Mouse (Mus musculus) urinary bladder, postnatal 10 days (tissue): ENCODE data around the gene Vsnl1.

ENCODE experiments used
- DNase-seq: peaks from one replicate; pipeline ENCODE4 v3.0.0; 2022; ENCODE audit warnings: low spot score

Gene Vsnl1

DNA sequence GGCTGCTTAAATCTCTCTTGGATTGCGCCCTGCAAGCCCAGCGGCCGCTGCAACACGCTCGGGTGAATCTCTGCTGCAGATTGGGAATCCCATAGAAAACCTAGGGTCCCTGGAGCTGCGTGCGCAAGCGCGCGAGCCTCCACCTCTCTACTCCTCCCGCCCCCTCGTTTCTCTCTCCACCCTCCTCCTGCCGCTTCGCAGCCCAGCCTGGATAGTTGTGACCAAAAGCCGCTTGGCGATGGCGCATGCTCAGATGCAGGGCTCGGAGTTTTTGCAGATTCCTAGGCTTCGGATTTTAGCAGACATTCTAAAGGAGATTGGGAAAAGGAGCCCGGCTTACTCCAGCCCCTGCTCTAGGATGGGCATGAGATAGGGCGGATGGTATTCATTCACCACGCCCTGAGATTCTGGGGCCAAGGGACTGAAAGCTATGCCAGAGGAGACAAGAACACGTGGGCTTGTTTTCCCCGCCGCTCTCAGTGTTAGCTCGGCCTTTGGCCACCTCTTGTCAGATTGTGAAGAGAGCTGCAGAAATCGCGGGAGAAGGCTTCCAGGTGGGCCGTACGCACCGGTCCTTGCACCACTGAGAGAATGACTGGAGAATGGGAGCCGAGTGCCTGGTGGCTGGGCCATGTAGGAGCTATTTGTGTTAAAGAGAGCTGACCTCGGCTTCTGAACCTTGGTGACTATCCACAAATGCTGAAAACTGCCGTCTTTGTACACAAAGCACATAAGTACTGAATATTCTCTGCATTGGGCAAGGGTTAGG, at the start of gene Vsnl1:
Vsnl1 (minus strand) TSS at position 117 of the 769 bp plus-strand sequence.
- DNase-seq: no peak

DNA sequence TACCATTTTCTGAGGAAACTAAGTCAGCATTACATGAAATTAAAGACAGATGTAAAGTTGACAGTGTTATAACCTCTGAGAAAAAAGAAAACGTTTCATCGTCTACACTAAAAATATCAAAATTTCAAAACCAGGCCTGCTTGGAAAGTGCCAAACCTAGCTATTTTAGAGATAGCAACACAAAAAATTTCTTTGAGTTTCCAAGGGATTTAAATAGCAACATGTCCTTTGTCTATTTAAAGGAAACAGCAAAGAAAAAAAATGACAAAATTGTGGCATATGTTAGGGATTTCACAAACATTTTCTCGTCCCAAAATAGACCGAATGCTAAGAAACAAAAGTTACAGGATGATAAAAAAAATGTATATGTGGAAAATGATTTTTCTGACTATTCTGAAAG, 20.2 kb upstream of the Vsnl1 start:
- no peak for DNase-seq

DNA sequence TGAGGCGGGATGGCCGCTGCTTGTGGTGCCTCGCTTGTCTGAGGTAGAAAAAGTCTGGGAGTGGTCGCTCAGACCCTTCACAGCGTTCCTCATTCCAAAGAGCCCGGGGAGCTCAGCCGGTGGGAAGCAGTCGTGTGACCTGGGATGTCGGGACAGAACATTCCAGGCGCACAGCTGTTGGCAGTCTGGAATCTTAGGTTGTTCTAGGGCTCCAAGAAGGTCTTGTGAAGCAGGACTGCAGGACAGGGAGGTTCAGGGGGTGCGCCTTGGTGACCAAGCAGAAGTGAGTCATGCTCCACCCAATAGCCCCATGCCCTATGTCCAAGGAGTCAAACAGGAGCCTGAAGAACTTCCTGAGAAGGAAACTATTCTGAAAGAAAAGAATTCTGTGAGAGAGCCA, 19.8 kb upstream of the Vsnl1 start:
- DNase-seq: no peak

DNA sequence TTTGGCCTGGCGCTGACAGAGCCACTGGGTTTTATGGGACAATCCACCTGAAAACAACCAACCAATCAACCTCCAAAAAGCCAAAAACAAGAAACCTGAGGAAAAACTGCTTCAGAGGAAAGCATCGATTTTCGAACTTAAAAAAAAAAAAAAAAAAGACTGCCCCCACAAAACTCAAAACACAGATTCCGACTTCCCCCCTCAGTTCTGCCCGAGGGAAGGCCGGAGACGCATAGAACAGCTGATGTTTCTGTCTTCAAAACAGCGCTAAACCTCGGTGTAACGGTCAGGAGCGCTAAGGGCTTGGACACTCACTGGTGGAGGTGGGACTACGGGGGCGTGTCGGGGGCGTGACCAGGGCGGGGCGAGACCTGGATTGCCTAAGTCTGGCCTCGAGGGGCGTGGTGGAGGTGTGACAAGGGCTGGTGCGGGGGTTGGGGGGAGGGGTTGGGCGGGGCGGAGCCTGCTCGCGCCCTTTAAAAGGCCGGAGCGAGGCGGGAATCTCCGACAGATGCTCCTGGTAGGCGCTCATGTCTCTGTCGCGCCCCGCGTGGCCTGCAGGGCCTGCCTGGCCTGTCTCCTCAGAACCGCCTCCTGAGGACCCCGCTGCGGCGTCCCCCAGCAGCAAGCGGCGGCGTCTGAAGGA, 19.3 kb upstream of the Vsnl1 start, which contains the start of gene Rad51ap2:
Rad51ap2 (plus strand) TSS at position 531 of the 646 bp plus-strand sequence.
- peak; percentile 59 for DNase-seq

DNA sequence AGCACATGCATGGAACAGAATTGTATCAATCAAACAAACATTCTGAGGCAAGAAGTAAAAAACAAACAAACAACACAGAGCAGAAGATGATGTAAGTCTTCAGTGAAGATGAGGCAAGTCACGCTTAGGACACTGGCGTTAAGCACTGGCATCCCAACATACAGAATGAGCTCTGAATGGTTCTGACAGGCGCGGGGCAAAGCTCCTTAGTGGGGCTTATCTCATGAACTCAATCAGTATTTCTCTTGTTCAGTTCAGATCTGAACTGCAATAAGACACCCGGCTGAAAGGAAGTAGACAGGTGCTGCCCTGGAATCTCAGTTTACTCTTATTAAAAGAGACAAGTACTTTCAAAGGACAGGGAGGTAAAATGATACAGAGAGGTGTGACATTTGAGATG, 17.7 kb upstream of the Vsnl1 start:
- no peak for DNase-seq

DNA sequence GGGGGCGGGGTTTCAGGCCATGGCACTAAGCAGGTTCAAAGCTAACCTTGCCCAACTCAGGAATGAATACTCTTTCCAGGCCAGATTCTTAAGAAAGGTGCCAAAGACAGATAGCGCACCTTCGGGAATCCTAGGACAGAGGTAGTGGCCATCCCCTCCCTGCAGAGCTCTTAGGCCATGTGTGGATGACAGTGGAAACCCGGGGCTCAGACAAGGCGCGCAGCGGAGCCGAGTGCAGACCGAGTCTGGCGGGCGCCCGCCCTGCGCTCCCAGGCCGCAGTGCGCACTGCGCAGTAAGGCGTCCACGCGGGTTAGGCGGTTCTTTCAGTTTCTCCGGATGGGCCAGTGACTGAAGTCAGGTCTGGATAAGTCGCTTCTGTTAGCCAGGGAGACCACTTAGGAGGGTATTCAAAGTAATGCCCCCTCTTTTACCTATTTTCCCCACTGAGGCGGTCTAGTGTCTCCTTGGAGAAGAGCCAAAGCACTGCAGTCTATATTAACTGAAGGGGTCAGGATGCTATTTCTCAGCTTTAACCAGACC, 1.6 kb upstream of the Vsnl1 start:
- no peak for DNase-seq

DNA sequence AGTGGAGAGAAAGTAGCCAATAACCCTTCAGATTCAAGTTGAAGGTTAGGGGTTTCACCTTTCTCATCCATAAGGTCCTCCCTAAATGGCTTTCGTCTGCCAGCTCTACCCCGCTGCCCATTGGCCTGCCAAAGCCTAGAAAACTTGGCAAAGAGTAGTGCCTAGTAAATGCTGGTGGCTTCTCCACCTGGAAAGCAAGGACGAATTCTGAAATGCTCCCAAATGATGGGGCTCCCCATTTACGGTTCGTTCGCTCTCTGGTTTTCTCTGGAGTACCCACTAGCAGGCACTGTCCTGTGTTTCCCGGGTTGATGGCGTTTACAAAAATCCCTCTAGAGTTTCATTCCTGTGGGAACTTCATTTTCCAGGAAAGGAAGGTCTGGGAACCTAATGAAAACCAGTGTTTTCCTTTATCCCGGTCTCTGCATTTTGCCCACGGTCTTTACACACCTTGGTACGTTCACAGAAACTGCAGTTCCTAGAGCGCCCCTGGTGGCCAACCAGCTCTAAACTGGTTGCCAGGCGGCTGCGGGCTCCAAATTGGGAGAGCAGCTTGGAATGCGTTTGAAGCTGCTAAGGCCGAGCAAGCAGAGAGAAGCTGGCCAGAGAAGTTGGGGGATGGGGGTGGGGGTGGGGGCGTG, 973 bp upstream of the Vsnl1 start:
- peak; percentile 34 for DNase-seq

DNA sequence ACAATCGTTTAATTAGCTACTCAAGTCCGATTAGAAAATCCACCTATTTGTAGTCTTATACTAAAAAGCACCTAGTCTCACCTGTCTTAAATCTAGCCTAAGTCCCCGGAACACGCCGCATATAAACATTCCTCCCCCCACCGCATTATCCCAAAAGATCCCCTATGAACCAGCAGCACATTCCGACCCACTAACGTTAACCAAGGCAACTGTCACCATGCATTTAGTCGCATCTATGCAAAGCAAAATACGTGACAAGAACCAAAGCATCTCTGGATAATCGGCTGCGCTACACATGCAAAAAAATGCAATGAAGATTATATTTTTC, 426 bp downstream of the Vsnl1 start:
- no peak for DNase-seq

DNA sequence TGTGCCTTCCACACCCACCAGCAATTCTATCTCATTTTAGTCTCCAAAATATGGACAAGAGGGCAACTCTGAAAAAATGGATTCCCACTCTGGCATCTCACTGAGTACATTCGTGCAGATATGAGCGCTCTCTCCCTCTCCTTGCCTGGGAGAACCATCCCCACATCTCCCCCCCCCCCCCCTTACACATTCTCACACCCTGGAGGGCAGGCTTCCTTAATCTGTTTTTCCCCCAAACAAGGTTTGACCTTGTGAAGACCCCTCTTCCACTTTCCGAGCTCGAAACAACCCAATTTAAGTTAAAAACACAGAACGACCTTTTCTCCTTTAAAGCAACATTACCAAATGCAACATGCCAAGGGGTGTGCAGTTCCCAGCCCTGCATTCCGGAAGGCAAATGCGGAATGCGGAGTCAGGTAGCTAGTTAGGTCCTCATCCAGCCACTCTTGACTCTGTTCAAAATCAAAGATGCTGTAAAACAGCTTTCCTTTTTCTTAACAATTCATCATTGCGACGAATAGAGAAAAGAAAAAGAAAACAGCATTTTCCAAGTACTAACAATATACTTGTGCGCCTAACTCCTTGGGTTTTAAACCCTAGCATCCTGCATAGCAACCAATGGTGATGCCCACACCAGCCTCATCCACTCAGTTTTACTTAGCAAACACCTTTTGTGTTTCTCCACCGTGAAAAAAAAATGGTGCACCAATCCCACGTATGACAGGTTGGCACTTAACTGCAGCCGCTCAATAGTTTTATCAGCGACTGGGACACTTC, 979 bp downstream of the Vsnl1 start:
- no peak for DNase-seq

DNA sequence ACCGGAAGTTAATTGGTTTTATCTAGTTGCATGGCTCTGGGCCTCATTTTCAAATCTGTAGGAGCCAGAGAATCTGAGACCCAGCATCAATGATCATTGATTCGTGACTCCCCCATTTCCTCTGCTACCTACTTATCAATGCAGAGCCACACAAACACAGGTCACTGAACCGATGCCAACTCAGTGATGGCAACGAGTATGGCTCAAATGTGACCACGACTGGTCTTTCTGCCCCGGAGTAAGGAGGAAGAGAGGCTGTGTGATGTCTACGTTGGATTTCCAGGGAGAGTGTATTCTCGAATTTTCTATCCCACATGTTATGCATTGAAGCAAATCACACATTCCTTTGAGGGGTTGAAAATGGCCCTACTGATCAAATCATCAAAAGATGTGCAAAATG, 2.0 kb downstream of the Vsnl1 start:
- DNase-seq: no peak

DNA sequence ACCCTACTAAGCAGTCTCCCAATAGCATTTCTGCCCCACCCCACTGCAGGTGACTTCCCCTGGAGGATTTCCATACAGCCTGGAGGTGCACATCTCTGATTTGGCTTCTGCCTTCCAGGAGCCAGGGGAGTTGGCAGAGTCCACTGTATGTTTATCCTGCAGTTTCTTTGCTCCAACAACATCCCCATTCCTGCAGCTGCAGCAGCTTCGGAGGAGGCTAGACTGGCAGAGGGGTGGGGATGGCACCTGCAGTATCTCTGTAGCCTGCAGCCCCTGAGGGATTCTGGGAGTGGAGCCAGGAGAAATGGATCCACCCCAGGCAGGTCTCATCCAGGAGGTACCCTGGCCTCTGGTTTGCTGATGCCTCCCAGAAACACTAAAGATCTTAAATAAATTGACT, 2.7 kb downstream of the Vsnl1 start:
- no peak for DNase-seq

DNA sequence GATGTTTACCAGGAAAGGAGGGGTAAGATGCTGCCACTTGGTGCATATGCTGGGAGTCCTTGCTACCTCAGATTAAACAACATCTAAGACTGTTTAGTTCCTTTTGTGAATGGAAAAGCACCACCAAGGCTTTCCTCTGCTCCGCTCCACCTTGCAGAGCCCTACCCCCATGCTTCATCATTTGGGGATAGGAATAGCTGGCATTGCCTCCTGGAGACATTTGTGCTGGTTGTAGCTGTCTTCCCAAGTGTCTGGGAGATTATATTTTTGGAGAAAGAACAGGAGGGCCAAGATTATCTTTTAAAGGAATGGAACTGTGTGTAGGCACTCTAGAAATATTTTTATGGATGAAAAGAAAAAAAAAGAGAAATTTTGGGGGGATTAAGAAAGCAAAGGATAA, 3.3 kb downstream of the Vsnl1 start:
- no peak for DNase-seq

DNA sequence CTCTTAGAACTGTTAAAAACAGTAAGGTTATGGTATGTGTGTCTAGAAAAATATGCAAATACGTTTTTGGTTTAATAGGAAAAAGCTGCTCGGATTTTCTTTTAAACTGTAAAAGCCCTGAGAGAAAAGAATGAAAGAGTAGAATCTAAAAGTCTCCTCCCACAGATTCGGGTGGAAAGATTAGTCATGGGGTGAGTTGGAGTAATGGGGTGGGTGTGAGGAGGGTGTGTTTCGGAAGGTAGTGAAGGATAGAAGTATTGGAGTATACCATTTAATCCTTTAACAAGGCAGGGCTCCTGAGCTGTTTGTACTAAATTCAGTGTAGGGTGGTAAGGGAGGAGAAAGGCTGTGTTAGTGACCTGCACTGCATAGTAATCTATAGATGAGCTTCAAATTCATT, 9.0 kb downstream of the Vsnl1 start:
- DNase-seq: no peak

DNA sequence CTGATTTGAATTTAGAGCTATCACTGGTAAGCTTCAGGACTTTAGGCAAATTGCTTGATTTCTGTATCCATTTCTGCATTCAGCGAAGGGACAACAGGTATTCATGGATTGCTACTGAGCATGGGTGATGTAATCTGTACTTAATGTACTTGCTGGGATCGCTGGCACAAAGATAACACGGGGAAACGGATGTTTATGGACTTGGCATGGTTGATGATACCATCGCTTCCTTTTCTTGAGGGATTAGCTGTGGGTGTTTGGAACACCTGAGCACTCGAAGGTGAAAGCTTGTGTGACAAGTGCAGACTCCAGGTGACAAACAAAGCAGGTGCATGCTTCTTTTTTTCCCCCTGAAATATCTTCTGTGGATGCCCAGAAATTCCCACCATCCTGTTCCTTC, 18.3 kb downstream of the Vsnl1 start:
- DNase-seq: no peak

DNA sequence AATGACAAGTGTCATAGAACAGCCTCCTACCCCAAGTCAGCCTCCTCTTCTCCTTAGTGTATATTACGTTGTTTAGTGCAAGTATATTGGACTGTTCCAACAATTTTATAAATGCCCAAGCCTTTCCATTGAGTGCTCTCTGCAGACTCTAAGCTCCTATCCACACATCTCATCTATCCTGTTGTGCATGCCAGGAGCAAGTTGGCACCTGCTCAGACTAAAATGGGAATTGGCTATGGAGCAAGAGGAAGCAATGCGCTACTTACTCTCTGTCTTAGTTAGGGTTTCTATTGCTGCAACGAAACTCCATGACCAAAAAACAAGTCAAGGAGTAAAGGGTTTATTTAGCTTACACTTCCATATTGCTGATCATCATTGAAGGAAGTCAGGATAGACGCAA, 28.7 kb downstream of the Vsnl1 start:
- no peak for DNase-seq

DNA sequence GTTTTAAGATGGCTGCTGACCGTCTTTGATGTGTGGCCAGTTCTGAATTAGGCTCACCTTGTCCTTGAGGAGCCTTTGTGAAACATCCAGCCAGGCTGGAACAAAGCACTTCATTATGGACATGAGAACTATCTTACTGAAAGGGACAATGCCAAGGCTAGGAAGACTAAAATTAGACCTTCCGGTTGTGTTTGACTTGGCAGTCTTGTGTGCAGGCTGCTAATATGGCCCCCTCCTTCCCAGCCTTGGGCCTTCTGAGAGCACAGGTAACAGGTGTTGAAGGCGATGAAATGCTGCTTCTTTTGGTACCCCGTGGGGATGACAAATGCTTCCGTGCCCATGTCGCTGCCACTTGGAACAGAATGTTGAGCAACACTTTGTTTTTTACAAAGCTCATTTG, 37.6 kb downstream of the Vsnl1 start:
- DNase-seq: no peak

DNA sequence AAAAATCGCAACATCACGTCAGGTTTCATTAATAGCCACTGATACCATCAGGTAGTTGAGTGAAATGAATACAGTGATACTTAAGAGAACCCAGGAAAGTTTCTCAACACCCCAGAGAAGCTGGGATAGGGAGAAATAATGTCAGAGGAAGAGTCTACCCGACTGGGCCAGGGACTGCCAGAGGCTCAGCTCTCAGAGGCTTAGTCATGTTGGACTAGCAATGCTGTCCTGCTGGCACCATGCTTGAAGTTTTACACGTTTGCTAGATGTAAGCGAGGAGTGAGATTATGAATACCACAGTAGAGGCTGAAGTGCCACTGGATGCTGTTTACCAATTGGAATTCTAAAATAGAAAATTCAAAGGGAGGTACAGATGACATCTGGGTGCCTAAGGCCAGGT, 39.4 kb downstream of the Vsnl1 start:
- no peak for DNase-seq

DNA sequence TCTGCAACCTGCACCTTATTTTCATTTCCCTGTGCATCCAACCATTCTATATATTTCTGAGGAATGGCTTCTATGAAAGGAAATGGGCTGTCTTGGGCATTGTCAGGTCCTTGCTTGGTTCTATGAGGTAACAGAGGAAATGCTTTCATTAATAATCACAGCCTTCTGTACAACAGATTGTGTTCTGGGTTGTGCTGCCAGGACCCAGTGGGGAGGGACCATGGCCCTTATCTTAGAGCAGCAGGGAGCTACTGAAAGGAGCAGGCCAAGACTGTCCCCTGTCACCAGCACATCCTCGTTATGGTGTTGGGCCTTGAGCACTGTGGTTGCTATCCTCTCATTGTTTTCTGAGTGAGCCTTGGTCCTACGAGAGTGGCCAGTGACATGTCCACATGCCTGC, 40.9 kb downstream of the Vsnl1 start:
- no peak for DNase-seq

DNA sequence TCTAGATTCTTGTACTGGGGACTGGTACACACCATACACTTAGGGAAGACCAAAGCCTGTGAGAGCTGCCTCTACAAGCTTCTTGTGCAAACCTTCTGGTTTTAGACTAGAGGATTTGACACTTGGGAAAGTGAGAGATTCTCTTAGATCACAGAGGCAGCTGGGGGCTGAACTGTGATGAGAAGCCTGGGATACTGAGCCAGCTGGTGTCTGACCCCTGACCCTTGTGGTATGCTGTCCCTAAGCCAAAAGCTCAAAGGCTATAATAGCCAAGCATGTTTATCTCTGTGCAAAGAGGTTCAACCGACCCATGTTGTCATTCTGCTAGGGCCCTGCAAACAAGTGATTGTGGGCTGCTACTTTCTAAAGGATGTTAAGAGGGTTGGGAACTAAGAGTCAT, 43.9 kb downstream of the Vsnl1 start:
- no peak for DNase-seq

DNA sequence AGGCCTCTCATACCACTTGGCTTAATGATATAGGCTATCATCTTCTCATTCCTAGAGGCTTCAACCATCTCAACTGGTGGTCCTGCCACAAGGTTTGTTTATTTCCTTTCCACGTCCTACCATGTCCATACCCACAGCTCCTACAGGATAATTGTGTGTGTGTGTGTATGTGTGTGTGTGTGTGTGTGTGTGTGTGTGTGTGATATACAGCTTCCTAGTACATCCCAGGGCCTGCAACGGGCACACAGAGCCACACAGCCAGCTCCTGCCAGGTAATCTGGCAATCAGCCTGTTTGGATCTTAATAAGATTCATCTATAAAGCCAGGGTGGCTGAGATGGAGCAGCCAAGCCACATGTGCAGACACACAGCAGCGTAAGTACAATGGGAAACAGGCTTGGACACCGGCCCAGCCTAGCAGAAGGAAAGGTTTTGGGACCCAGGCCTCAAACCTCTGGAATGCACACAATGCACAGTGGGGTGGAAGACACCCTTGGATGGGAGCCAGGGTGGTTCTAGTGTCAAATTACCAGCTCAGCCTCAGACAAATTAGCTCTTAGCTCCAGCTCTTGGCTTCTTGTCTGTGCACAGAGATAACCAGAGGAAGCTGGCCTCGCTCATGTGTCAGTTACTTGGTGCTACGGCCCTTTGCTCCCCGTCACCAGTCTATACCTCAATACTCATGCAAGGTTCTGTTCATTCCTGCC, 45.0 kb downstream of the Vsnl1 start:
- no peak for DNase-seq

DNA sequence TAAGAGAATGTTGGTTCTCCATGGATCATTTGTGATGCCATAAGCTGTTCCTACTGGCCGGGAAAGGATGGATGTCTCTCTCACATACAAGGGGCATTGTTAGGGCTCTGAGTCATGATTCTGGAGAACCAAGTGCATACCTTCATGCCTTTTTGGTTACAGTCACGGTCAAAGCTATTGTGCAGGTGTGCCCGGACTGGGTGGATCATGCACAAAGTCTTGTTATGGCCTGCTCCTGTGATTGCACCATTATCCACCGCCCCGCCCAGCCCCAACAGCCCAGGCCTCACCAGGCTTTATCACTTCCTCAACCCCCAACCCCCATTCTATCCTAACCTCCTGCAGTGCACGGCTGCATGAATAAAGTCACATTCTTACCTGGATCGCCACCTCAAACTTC, 47.3 kb downstream of the Vsnl1 start:
- no peak for DNase-seq

DNA sequence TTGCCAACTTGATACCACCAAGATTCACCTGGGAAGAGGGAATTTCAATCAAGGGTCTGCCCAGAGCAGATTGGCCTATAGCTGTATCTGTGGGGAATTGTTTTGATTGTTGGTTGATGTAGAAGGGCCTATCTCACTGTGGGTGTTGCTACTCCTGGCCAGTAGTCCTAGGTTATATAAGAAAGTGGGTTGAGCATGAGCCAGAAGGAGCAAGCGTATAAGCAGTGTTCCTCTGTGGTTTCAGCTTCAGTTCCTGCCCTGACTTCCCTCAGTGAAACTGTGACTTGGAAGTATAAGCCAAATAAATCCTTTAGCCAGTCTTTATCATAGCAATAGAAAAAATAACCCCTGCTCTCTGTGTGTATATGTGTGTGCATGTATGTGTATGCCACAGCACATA, 51.7 kb downstream of the Vsnl1 start:
- no peak for DNase-seq
